Mouse (Mus musculus) gastrocnemius, adult 18-20 months (tissue): ENCODE results near the gene Arhgef10l. TPM values are rescaled to one million over a fixed set of nuclear protein-coding genes. Genes with fewer than 3 reads are reported as not detected.

Experiments used
- DNase-seq: peaks from one replicate; pipeline ENCODE4 v3.0.0; 2021; ENCODE audit warnings: low spot score
- total RNA-seq, 2 experiments: library from RNA; stranded (reverse); gene quantifications; 2 replicates each; pipeline ENCODE4 v1.2.3; 2021

Arhgef10l gene
- total RNA-seq, 2 experiments from 2014 or later, result 53.2 to 68.6 TPM

GRCm38 (mm10) chr4:140608228-140608720 is 57.5 kb downstream of the Arhgef10l start:
- DNase-seq, result no peak

GRCm38 (mm10) chr4:140606779-140607178 is 59.0 kb downstream of the Arhgef10l start:
- no peak for DNase-seq

GRCm38 (mm10) chr4:140606197-140606596 is 59.6 kb downstream of the Arhgef10l start:
- DNase-seq, result no peak

- DNase-seq, result no peak
These were observed 60.0 kb downstream of the Arhgef10l start for GRCm38 (mm10) chr4:140605790-140606189.

- no peak for DNase-seq
These were observed 60.6 kb downstream of the Arhgef10l start for GRCm38 (mm10) chr4:140605247-140605646.

GRCm38 (mm10) chr4:140604541-140604940 is 61.3 kb downstream of the Arhgef10l start:
- no peak for DNase-seq

- no peak for DNase-seq
These were observed 63.8 kb downstream of the Arhgef10l start for GRCm38 (mm10) chr4:140602022-140602421.

- DNase-seq, result no peak
These were observed 64.7 kb downstream of the Arhgef10l start for GRCm38 (mm10) chr4:140601153-140601552.

GRCm38 (mm10) chr4:140598846-140599245 is 67.0 kb downstream of the Arhgef10l start:
- DNase-seq, result peak; percentile 32

- no peak for DNase-seq
These were observed 67.9 kb downstream of the Arhgef10l start for GRCm38 (mm10) chr4:140597928-140598327.

GRCm38 (mm10) chr4:140597378-140597777 is 68.4 kb downstream of the Arhgef10l start:
- DNase-seq, result no peak

- DNase-seq, result no peak
These were observed 71.9 kb downstream of the Arhgef10l start for GRCm38 (mm10) chr4:140593771-140594505.

GRCm38 (mm10) chr4:140592990-140593770 is 72.6 kb downstream of the Arhgef10l start:
- DNase-seq, result no peak

- peak; percentile 91 for DNase-seq
These were observed 73.5 kb downstream of the Arhgef10l start for GRCm38 (mm10) chr4:140592217-140592759.

- DNase-seq, result no peak
These were observed 79.3 kb downstream of the Arhgef10l start for GRCm38 (mm10) chr4:140586478-140586877.

- no peak for DNase-seq
These were observed 81.6 kb downstream of the Arhgef10l start for GRCm38 (mm10) chr4:140584240-140584639.

GRCm38 (mm10) chr4:140582390-140583088 is 83.3 kb downstream of the Arhgef10l start:
- no peak for DNase-seq

- peak; percentile 88 for DNase-seq
These were observed 84.0 kb downstream of the Arhgef10l start for GRCm38 (mm10) chr4:140581730-140582389.

GRCm38 (mm10) chr4:140581341-140581729 is 84.5 kb downstream of the Arhgef10l start:
- DNase-seq, result no peak

- DNase-seq, result peak; percentile 44
These were observed 84.9 kb downstream of the Arhgef10l start for GRCm38 (mm10) chr4:140580866-140581265.

GRCm38 (mm10) chr4:140579576-140579975 is 86.2 kb downstream of the Arhgef10l start:
- peak; percentile 42 for DNase-seq
